Mouse (Mus musculus) B cell, adult 2 months (primary cell): ENCODE measurements at regions not wholly inside any gene's neighbourhood (a gene's known extent, or its start where the extent isn't known, plus 50 kb on each side); places are given as distances from the start of the nearest gene placed in this dataset.

Experiments used
- DNase-seq, 2 experiments: peaks; one replicate each; pipeline ENCODE4 v3.0.0; 2022

DNA sequence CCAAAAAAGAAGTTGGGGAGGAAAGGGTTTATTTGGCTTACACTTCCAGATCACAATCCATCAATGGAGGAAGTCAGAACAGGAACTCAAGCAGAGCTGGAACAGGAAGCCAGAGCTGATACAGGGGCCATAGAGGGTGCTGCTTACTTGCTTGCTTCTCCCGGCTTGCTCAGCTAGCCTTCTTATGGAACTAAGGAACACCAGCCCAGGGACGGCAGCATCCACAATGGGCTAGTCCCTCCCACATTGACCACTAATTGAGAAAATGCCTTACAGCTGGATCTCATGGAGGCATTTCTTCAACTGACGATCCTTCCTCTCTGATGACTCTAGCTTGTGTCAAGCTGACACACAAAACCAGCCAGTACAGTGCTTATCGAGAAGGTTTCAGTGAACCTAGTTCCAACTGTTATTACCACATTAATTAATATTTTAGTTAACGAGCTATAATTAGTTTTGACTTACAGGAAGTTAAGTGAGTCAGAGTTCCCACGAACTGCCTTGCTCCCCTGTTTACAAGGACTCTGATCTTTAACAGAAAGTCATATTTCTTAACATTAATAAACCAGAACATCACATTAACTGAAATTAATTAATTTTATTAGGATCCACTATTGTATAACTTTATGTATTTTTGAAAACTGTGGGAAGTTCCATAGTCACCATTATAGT lies 158.2 kb downstream of the Calcrl start:
- no peak for DNase-seq

DNA sequence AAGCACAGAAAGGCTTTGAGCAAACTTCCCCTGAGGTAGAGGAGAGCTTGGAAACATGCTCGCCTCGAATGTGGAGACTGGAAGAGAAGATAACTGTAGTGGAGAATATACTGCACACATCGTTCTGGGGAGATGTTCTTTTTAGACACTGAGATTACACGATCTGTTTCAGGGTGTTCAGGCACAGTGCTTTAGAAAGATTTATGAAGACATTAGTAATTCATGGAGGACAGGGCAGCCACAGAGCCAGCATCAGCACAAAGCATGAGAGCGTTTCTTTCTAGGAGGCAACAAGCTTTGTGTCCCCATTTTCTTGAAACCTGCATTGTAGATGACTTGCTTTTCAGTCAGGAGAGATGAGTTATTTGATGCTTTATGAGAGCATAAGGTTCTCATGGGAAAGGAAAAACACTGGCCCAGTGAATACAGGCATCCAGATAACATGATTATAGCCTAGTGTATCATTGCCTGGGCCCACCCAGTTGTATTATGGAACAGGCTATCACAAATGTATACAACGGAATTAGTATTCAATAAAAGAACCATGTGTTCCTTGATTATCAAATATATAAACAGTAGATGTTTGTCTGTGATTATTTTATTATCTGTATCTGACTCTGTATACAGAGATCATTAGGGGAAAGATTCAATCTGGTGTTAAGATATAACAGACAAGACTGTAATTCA lies 151.0 kb downstream of the Calcrl start:
- DNase-seq = no peak

DNA sequence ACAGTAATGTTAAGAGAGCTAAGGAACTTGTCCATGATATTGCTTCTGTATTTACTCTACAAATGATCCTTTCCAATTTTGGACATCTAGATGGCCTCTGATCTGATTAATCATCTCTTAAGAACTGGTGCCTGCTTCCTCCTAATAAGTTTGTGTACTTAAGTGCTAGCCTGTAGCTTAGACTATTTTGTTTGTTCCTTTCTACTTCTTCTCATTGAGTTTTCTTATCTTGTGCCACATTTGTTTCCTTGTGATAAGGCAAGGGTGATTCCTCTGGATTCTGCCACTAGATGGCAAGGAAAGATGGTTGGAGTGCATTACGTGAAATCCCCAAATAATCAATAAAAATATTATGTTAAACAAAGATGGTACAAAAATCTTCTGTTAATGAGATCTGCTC lies 148.0 kb downstream of the Calcrl start:
- no peak for DNase-seq
